In genomic region chr5:105700070-105700851, GRCm38 (mm10) we compare ENCODE assay signal across 8 mouse cellular contexts. TPM values are rescaled to one million over a fixed set of nuclear protein-coding genes. Genes with fewer than 3 reads are reported as not detected.
DNase-seq lines count a peak whose midpoint lies in the region; ATAC-seq and TF ChIP-seq lines count a peak whose summit lies in the region.

No protein-coding gene starts in this region.

- peak; percentile 50 for ATAC-seq in granulocyte monocyte progenitor cell, adult 5-6 weeks (replicated peaks; ENCODE audit: poor library complexity, severe bottlenecking)
- peak; percentile 78 for ATAC-seq in intestine, postnatal 0 days
- ATAC-seq in limb, embryonic 11.5 days (ENCODE audit: insufficient number of reproducible peaks, low FRiP score, low TSS enrichment, low read depth): peak; percentile 50
- ATAC-seq in midbrain, embryonic 12.5 days (ENCODE audit: low FRiP score, low read depth): peak; percentile 70

- WGBS in embryonic facial prominence, embryonic 10.5 days: under 1% methylated on average over 101 of the region's 101 CpGs
- WGBS in intestine, postnatal 0 days: under 1% methylated on average over 98 of the region's 101 CpGs
- WGBS in limb, embryonic 11.5 days: under 1% methylated on average over 92 of the region's 101 CpGs
- under 1% methylated on average over 68 of the region's 101 CpGs for WGBS in midbrain, embryonic 12.5 days

- H3K4me1 ChIP-seq in embryonic facial prominence, embryonic 10.5 days: peaks cover 46% of the 10 kb centered on the region
- 0 out of 2 replicates have a peak, but pooled peaks cover 5% of the 10 kb centered on the region for H3K4me1 ChIP-seq in intestine, postnatal 0 days (replicated peaks; ENCODE audit: control insufficient read depth, insufficient read depth, low read length)
- H3K4me1 ChIP-seq in limb, embryonic 11.5 days (ENCODE audit: control insufficient read depth, insufficient read depth, low read length): 0 out of 2 replicates have a peak, but pooled peaks cover 5% of the 10 kb centered on the region
- H3K4me1 ChIP-seq in midbrain, embryonic 12.5 days: peaks cover 42% of the 10 kb centered on the region

- no peaks in the 10 kb centered on the region for H3K9me3 ChIP-seq in embryonic facial prominence, embryonic 10.5 days
- no peaks in the 10 kb centered on the region for H3K9me3 ChIP-seq in intestine, postnatal 0 days (ENCODE audit: control insufficient read depth)
- H3K9me3 ChIP-seq in limb, embryonic 11.5 days (ENCODE audit: control insufficient read depth, low read length): no peaks in the 10 kb centered on the region
- H3K9me3 ChIP-seq in midbrain, embryonic 12.5 days: no peaks in the 10 kb centered on the region

- peaks cover 10% of the 10 kb centered on the region; the same call in 1 of the 2 replicates for H3K27me3 ChIP-seq in embryonic facial prominence, embryonic 10.5 days (replicated peaks; ENCODE audit: low read depth, poor library complexity, severe bottlenecking)
- no peaks in the 10 kb centered on the region for H3K27me3 ChIP-seq in intestine, postnatal 0 days (replicated peaks; ENCODE audit: control insufficient read depth, insufficient read depth, low read length)
- 0 out of 2 replicates have a peak, but pooled peaks cover 2% of the 10 kb centered on the region for H3K27me3 ChIP-seq in limb, embryonic 11.5 days (ENCODE audit: control insufficient read depth, insufficient read depth, low read length)
- H3K27me3 ChIP-seq in midbrain, embryonic 12.5 days: peaks cover 10% of the 10 kb centered on the region; the same call in 1 of the 2 replicates

- TF ChIP-seq CTCF in intestine, postnatal 0 days (IDR thresholded peaks at IDR 0.05; ENCODE audit: low read depth): 0 out of 2 replicates have a peak, but pooled peaks have one; percentile 28

- peak overlapping the region; percentile 73 for H3K4me3 ChIP-seq in embryonic facial prominence, embryonic 10.5 days
- peak overlapping the region; percentile 82 for H3K4me3 ChIP-seq in intestine, postnatal 0 days (ENCODE audit: low read depth, low read length)
- peak overlapping the region; percentile 70 for H3K4me3 ChIP-seq in limb, embryonic 11.5 days (ENCODE audit: low read depth, low read length)
- H3K4me3 ChIP-seq in midbrain, embryonic 12.5 days: peak overlapping the region; percentile 83

- peaks cover 29% of the 10 kb centered on the region for H3K36me3 ChIP-seq in embryonic facial prominence, embryonic 10.5 days (replicated peaks)
- no peaks in the 10 kb centered on the region for H3K36me3 ChIP-seq in intestine, postnatal 0 days (ENCODE audit: control insufficient read depth, insufficient read depth)
- H3K36me3 ChIP-seq in limb, embryonic 11.5 days (ENCODE audit: control insufficient read depth, insufficient read depth, low read length): no peaks in the 10 kb centered on the region
- 0 out of 2 replicates have a peak, but pooled peaks cover 5% of the 10 kb centered on the region for H3K36me3 ChIP-seq in midbrain, embryonic 12.5 days

- DNase-seq in layer of hippocampus, adult 11-12 months (ENCODE audit: low spot score): peak; percentile 70
- no peak for DNase-seq in layer of hippocampus, adult 9-10 months (ENCODE audit: low spot score)
- DNase-seq in embryonic facial prominence, embryonic 10.5 days (ENCODE audit: low spot score): peak; percentile 85
- peak; percentile 80 for DNase-seq in limb, embryonic 11.5 days (ENCODE audit: low spot score)
- peak; percentile 68 for DNase-seq in right cerebral cortex, postnatal 4 days

- peak overlapping the region; percentile 96 for H3K9ac ChIP-seq in intestine, postnatal 0 days (ENCODE audit: low read depth, low read length)
- peak overlapping the region; percentile 96 for H3K9ac ChIP-seq in limb, embryonic 11.5 days (ENCODE audit: low read length)
- H3K9ac ChIP-seq in midbrain, embryonic 12.5 days (replicated peaks): peak overlapping the region; percentile 96

- H3K4me2 ChIP-seq in intestine, postnatal 0 days (replicated peaks; ENCODE audit: low read depth): peak overlapping the region; percentile 95
- H3K4me2 ChIP-seq in limb, embryonic 11.5 days (ENCODE audit: low read depth, severe bottlenecking): peak overlapping the region; percentile 59
- H3K4me2 ChIP-seq in midbrain, embryonic 12.5 days (replicated peaks): peak overlapping the region; percentile 87

- peak overlapping the region; percentile 98 for H3K27ac ChIP-seq in embryonic facial prominence, embryonic 10.5 days (replicated peaks)
- H3K27ac ChIP-seq in intestine, postnatal 0 days (ENCODE audit: low read depth, low read length): peak overlapping the region; percentile 100
- H3K27ac ChIP-seq in limb, embryonic 11.5 days (replicated peaks; ENCODE audit: low read depth, low read length): peak overlapping the region; percentile 30; the same call in 1 of the 2 replicates
- peak overlapping the region; percentile 95 for H3K27ac ChIP-seq in midbrain, embryonic 12.5 days (replicated peaks)

RNA-seq across cellular contexts. Expression of gene Lrrc8d, which starts 0.5 kb away (rescaled TPM):
- 22.2 TPM in 2 replicates for polyA plus RNA-seq in embryonic facial prominence, embryonic 10.5 days (2016; fragmentation: Nextera tagmentation; extraction: Ambion mirVana)
- 44.6 and 45.0 TPM in 2 replicates for total RNA-seq in granulocyte monocyte progenitor cell, adult 5-6 weeks (2014; fragmentation: Nextera tagmentation)
- total RNA-seq in granulocyte monocyte progenitor cell, adult 5-6 weeks (2017): 15.5 and 15.7 TPM in 2 replicates
- 14.5 and 15.3 TPM in 2 replicates for polyA plus RNA-seq in intestine, postnatal 0 days (2015; fragmentation: Nextera tagmentation; extraction: Ambion mirVana)
- polyA plus RNA-seq in limb, embryonic 11.5 days (2014; fragmentation: Nextera tagmentation; extraction: Ambion mirVana): 18.3 and 21.4 TPM in 2 replicates
- 34.7 and 35.7 TPM in 2 replicates for polyA plus RNA-seq in midbrain, embryonic 12.5 days (2016; fragmentation: Nextera tagmentation; extraction: Ambion mirVana)

Comparison
In these comparisons a context has a peak if more than half of its experiments do, and no peak if none do; other contexts are left out.
1. H3K27ac ChIP-seq: peak in every context shown above with its lines; median percentile 100 in intestine, postnatal 0 days; 98 in embryonic facial prominence, embryonic 10.5 days; 95 in midbrain, embryonic 12.5 days; 30 in limb, embryonic 11.5 days.